Mouse (Mus musculus) liver, postnatal 0 days (tissue): ENCODE measurements around the gene Sphk1. TPM values are rescaled to one million over a fixed set of nuclear protein-coding genes. Genes with fewer than 3 reads are reported as not detected.

ENCODE experiments used
- ATAC-seq: fragments of 200-750 bp; cut with Nextera tagmentation; 2 replicates; pipeline ENCODE4 v1.8.0; 2017; ENCODE audit warnings: mild to moderate bottlenecking, moderate library complexity
- DNase-seq: peaks from one replicate; pipeline ENCODE4 v3.0.0-alpha.2; 2016
- H3K27ac ChIP-seq: fragments of 300-500 bp; sonication (generic); 2 replicates; pipeline ENCODE4 v1.5.1; 2014; ENCODE audit warnings: antibody characterized with exemption, moderate library complexity, mild to moderate bottlenecking, low read depth
- H3K27me3 ChIP-seq: fragments of 300-500 bp; sonication (generic); 2 replicates; pipeline ENCODE4 v1.6.1; 2014; ENCODE audit warnings: low read length, control low read depth, mixed read lengths; ENCODE audit not compliant: insufficient read depth
- H3K36me3 ChIP-seq: fragments of 300-500 bp; sonication (generic); replicated peaks from 2 replicates; pipeline ENCODE4 v1.6.1; 2014; ENCODE audit warnings: mild to moderate bottlenecking, control low read depth, low read length, moderate library complexity, mixed read lengths; ENCODE audit not compliant: insufficient read depth
- H3K4me1 ChIP-seq: fragments of 300-500 bp; sonication (generic); 2 replicates; pipeline ENCODE4 v1.6.1; 2014; ENCODE audit warnings: antibody characterized with exemption, mild to moderate bottlenecking, control low read depth; ENCODE audit not compliant: insufficient read depth
- H3K4me2 ChIP-seq: fragments of 300-500 bp; sonication (generic); 2 replicates; pipeline ENCODE4 v1.6.1; 2014; ENCODE audit warnings: low read depth, mild to moderate bottlenecking, low read length, moderate library complexity, mixed read lengths
- H3K4me3 ChIP-seq: fragments of 300-500 bp; sonication (generic); 2 replicates; pipeline ENCODE4 v1.5.1; 2014; ENCODE audit warnings: low read depth, low read length
- H3K9ac ChIP-seq: fragments of 300-500 bp; sonication (generic); replicated peaks from 2 replicates; pipeline ENCODE4 v1.6.1; 2014; ENCODE audit warnings: mild to moderate bottlenecking, moderate library complexity
- H3K9me3 ChIP-seq: fragments of 300-500 bp; sonication (generic); 2 replicates; pipeline ENCODE4 v1.6.1; 2016; ENCODE audit warnings: mild to moderate bottlenecking, control low read depth, low read length, mixed read lengths
- CTCF ChIP-seq: sonication (generic); IDR thresholded peaks from 2 replicates; pipeline ENCODE4 v1.5.1; 2016; ENCODE audit warnings: antibody characterized with exemption, low read depth
- EP300 ChIP-seq: IDR thresholded peaks from 2 replicates; pipeline ENCODE4 v1.6.1; 2016; ENCODE audit warnings: antibody characterized with exemption, low read depth, mild to moderate bottlenecking
- WGBS: fragments of 180-500 bp; shearing (Covaris S2); extraction: QIAGEN DNeasy Blood & Tissue Kit; methylation state at CpG from one replicate; pipeline ENCODE4 v1.1.7; 2014; ENCODE audit not compliant: insufficient replicate concordance; 5-methylcytosine and 5-hydroxymethylcytosine counted together
- polyA plus RNA-seq: library from polyadenylated mRNA; unstranded; fragments of >200 nt; fragmentation: Nextera tagmentation; extraction: Ambion mirVana; gene quantifications from 2 replicates; pipeline ENCODE4 v1.2.1, GENCODE M21; 2015

The Sphk1 gene
- polyA plus RNA-seq, 1 experiment from 2014 or later = 17.4 TPM

DNA sequence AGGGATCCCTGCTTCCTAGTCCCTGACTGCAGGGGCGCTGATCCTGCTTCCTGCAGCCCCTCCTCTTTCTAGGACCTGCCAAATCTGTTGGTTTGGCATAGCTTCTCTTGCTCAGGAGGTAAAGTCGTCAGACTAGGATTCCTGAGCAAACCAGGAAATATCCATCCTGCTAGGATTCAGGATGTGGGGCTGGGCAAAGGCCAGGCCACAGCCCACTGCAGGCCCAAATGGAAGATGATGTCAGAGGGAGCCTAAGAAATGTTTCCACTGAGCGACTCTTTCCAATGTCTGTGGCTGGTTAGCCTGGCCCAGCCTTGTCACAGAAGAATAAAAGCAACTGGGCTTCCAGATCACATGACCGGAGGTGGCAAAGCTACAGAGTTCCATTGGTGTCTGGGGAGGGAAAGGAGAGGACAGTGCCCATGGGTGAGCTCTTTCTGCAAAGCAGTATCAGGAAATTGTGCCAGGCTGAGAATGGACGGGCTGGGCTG lies 7.0 kb upstream of the Sphk1 start:
- DNase-seq (no peak), ATAC-seq (no peak)
- Histone ChIP-seq H3K9me3 (no peaks in the 10 kb centered on the region), H3K4me3 (no peak overlapping the region), H3K27me3 (peaks cover 8% of the 10 kb centered on the region; the same call in 1 of the 2 replicates), H3K4me2 (no peak overlapping the region), H3K9ac (no peak overlapping the region), H3K36me3 (no peaks in the 10 kb centered on the region), H3K4me1 (peaks cover 12% of the 10 kb centered on the region), H3K27ac (no peak overlapping the region)
- no peak for TF ChIP-seq CTCF
- TF ChIP-seq EP300 = no peak
- WGBS = 51% methylated on average over 5 of the region's 5 CpGs

DNA sequence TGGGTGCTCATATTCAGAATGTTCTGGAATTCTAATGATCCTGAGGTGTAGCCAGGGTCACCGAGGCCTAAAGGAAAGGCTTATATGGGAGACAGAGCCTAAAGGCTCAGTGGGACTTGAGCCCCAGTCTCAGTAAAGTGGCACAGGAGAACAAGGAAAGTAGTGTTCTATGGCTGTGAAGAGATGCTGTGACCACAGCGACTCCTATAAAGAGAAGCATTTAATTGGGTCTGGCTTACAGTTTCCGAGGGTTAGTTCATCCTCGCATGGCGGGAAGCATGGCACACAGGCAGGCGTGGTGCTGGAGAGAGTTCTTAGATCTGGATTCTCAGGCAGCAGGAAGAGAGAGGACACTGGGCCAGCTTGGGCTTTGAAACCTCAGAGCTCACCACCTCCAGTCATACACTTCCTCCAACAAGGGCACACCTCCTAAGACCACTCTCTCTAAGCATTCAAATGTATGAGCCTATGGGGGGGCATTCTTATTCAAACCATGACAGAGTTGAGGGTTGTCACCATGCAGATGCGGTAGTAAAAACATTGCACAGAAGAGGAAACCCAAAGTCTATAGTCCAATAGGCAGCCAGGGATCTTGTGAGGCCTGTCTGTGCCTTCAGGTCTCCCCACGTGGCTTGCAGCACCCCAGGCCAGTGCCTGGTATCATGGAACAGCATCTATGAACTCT lies 1.9 kb upstream of the Sphk1 start:
- Histone ChIP-seq H3K9ac (no peak overlapping the region), H3K4me3 (no peak overlapping the region), H3K27me3 (peaks cover 43% of the 10 kb centered on the region)

DNA sequence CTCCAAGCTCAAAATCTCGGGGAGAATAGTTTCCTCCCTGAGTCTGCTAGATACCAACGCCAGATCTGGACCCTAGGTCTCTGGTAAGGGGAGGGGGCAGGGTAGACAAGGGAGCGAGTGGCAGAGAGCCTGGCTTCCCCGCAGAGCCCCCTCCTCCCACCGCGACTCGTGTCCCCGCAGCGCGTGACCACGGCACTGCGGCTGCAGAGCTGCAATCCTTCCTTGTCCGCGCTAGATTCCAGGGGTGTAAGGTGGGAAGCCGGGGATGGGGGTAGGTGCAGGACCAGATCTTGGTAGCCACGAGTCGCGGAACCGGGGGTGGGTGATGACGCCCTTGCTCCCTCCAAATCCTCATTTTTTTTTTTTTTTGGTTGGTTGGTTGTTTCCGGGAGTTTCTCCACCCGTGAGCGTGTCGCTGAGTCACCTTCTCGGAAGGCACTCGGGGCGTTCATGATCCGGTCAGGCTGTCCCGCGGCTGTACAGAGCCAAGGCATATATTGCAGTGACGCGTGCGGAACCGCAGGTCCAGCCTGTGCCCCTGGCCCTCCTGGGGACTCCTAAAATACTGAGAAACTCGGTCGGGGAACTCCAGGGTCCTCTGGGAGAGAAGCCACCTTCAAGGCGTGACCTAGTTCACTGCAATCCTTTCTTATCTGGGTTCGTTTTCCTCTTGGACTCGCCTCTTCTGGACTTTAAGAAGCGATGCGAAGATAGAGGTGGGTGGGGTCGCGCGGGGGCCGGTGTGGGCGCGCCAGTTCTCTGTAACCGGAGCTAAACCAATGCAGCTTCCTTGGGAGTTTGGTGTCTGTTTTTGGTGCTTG lies 856 bp downstream of the Sphk1 start:
- Histone ChIP-seq H3K4me3 (peak overlapping the region; percentile 71), H3K27ac (0 out of 2 replicates have a peak overlapping the region, but pooled peaks have one; percentile 92), H3K9ac (peak overlapping the region; percentile 87), H3K4me1 (peaks cover 21% of the 10 kb centered on the region), H3K27me3 (peaks cover 43% of the 10 kb centered on the region), H3K9me3 (no peaks in the 10 kb centered on the region), H3K36me3 (peaks cover 7% of the 10 kb centered on the region; the same call in 1 of the 2 replicates), H3K4me2 (peak overlapping the region; percentile 90)
- ATAC-seq = no peak
- TF ChIP-seq EP300 (no peak), CTCF (no peak)
- DNase-seq = peak; percentile 40
- WGBS = 2% methylated on average over 48 of the region's 48 CpGs

More for the DNA sequence above, 1.9 kb upstream of the Sphk1 start:
- Histone ChIP-seq H3K4me1 (peaks cover 21% of the 10 kb centered on the region), H3K9me3 (no peaks in the 10 kb centered on the region), H3K36me3 (no peaks in the 10 kb centered on the region), H3K4me2 (no peak overlapping the region), H3K27ac (no peak overlapping the region)
- no peak for ATAC-seq
- DNase-seq = no peak
- 83% methylated on average over 8 of the region's 8 CpGs for WGBS
- TF ChIP-seq EP300 = no peak
- no peak for TF ChIP-seq CTCF

DNA sequence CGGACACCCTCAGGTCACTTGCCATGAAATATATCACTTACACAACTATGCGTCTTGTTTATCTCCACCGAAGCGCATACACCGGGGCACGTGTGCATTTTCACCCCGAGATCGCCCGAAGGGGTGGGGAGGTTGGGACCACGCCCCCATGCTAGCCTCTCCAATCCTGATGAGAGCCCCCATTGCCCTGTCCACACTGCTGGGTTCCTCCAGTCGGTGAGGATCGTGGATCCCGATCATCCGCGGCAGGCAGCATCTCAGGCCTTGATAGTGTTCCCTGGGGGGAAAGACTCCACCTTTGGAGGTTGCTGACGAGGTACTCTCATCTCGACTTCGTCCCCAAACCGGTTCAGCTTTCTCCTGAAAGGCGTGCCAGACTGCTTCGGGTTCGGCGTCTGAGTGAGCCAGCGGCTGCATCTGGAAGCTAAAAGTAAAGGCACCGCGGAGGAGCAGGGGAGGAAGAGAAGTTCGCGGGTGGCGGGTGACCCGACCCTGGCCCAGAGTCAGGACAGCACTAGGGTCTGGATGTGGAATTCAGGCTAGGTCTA lies 1.6 kb downstream of the Sphk1 start:
- Histone ChIP-seq H3K4me2 (peak overlapping the region; percentile 90), H3K36me3 (peaks cover 10% of the 10 kb centered on the region; the same call in 1 of the 2 replicates), H3K27me3 (peaks cover 43% of the 10 kb centered on the region), H3K27ac (peak overlapping the region; percentile 92), H3K4me3 (peak overlapping the region; percentile 71), H3K9me3 (no peaks in the 10 kb centered on the region), H3K4me1 (peaks cover 26% of the 10 kb centered on the region), H3K9ac (peak overlapping the region; percentile 87)
- TF ChIP-seq CTCF (no peak), EP300 (no peak)
- WGBS = 1% methylated on average over 30 of the region's 30 CpGs
- DNase-seq (peak; percentile 66), ATAC-seq (0 out of 2 replicates have a peak, but pooled peaks have one; percentile 4)

DNA sequence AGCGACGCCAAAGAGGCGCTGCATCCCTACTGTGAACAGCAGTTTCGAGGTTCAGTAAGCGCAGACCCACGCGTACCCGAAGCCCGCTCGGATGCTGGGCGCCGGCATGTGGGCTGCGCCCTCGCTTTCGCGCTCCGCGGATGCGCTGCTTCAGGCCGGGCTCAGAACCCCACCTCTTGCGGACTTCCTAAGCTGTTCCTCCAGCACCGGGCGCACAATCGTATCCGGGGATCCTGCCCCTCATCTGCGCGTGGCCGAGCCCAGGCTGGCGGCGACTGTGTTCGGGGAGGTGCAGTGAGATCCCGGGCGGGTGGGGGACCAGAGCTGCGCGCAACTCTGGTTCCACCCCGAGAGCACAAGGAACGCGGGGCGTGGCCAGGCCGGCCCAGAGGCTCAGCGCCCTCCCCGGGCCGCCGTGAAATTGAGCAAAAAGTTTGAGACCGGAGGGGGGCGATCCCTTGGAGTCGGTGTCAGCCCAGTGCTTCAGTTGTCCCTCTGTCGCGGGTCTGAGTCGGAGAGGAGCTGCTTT lies 2.1 kb downstream of the Sphk1 start:
- Histone ChIP-seq H3K4me2 (peak overlapping the region; percentile 90), H3K4me3 (peak overlapping the region; percentile 71), H3K36me3 (peaks cover 10% of the 10 kb centered on the region; the same call in 1 of the 2 replicates), H3K27ac (peak overlapping the region; percentile 92), H3K9ac (peak overlapping the region; percentile 87), H3K27me3 (peaks cover 43% of the 10 kb centered on the region), H3K9me3 (no peaks in the 10 kb centered on the region), H3K4me1 (peaks cover 28% of the 10 kb centered on the region)
- WGBS = under 1% methylated on average over 50 of the region's 50 CpGs
- TF ChIP-seq CTCF (peak; percentile 39), EP300 (no peak)
- DNase-seq (peak; percentile 86), ATAC-seq (peak; percentile 57)
